Mouse (Mus musculus) forebrain, embryonic 12.5 days (tissue): ENCODE measurements around the gene Fam57b. TPM values are rescaled to one million over a fixed set of nuclear protein-coding genes. Genes with fewer than 3 reads are reported as not detected.
A peak's percentile ranks its signal among the peaks of the same experiment; 100 is the strongest.

Experiments
- ATAC-seq: fragments of 200-750 bp; cut with Nextera tagmentation; 2 replicates; pipeline ENCODE4 v1.8.0; 2017; ENCODE audit warnings: moderate TSS enrichment; ENCODE audit not compliant: low FRiP score
- H3K27ac ChIP-seq: fragments of 300-500 bp; sonication (generic); 2 replicates; pipeline ENCODE4 v1.5.1; 2016; ENCODE audit warnings: mild to moderate bottlenecking
- H3K27me3 ChIP-seq: fragments of 300-500 bp; sonication (generic); 2 replicates; pipeline ENCODE4 v1.6.1; 2016; ENCODE audit warnings: mild to moderate bottlenecking
- H3K36me3 ChIP-seq: fragments of 300-500 bp; sonication (generic); replicated peaks from 2 replicates; pipeline ENCODE4 v1.6.1; 2016; ENCODE audit warnings: mild to moderate bottlenecking
- H3K4me1 ChIP-seq: fragments of 300-500 bp; sonication (generic); 2 replicates; pipeline ENCODE4 v1.6.1; 2016
- H3K4me2 ChIP-seq: fragments of 300-500 bp; sonication (generic); 2 replicates; pipeline ENCODE4 v1.6.1; 2016; ENCODE audit warnings: mild to moderate bottlenecking, moderate library complexity
- H3K4me3 ChIP-seq: fragments of 300-500 bp; sonication (generic); replicated peaks from 2 replicates; pipeline ENCODE4 v1.5.1; 2016; ENCODE audit warnings: mild to moderate bottlenecking
- H3K9ac ChIP-seq: fragments of 300-500 bp; sonication (generic); 2 replicates; pipeline ENCODE4 v1.6.1; 2016; ENCODE audit warnings: mild to moderate bottlenecking
- H3K9me3 ChIP-seq: fragments of 300-500 bp; sonication (generic); 2 replicates; pipeline ENCODE4 v1.6.1; 2016
- WGBS: fragments of 180-500 bp; shearing (Covaris S2); methylation state at CpG from one replicate; pipeline ENCODE4 v1.1.7; 2016; 5-methylcytosine and 5-hydroxymethylcytosine counted together
- polyA plus RNA-seq: library from polyadenylated mRNA; unstranded; fragments of >200 nt; fragmentation: Nextera tagmentation; extraction: Ambion mirVana; gene quantifications from 2 replicates; pipeline ENCODE4 v1.2.1, GENCODE M21; 2016

Gene Fam57b
- polyA plus RNA-seq, 1 experiment from 2014 or later = 17.6 TPM

- peak overlapping the region; percentile 39 for H3K4me3 ChIP-seq
- H3K4me1 ChIP-seq = peaks cover 46% of the 10 kb centered on the region
- peak overlapping the region; percentile 53 for H3K9ac ChIP-seq
- no peaks in the 10 kb centered on the region for H3K9me3 ChIP-seq
- H3K27ac ChIP-seq = peak overlapping the region; percentile 79
- H3K4me2 ChIP-seq = peak overlapping the region; percentile 93
- WGBS = 2% methylated on average over 21 of the region's 21 CpGs
- H3K27me3 ChIP-seq = no peaks in the 10 kb centered on the region
- ATAC-seq = peak; percentile 72
- H3K36me3 ChIP-seq = peaks cover 17% of the 10 kb centered on the region
Measured at GRCm38 (mm10) chr7:126779983-126780970, 17.2 kb upstream of the Fam57b start.

GRCm38 (mm10) chr7:126780971-126781635 lies 16.4 kb upstream of the Fam57b start, which contains the start of gene Tbx6:
TSS of gene Tbx6 (plus strand) at chr7:126781483.
- peak; percentile 2; the same call in 1 of the 2 replicates for ATAC-seq
- WGBS = 8% methylated on average over 22 of the region's 22 CpGs
- Histone ChIP-seq H3K27ac (peak within 1 kb of the TSS; percentile 79), H3K4me3 (peak within 1 kb of the TSS; percentile 39), H3K36me3 (peaks cover 25% of the 10 kb centered on the region), H3K9ac (peak within 1 kb of the TSS; percentile 53), H3K27me3 (no peaks in the 10 kb centered on the region), H3K4me1 (peaks cover 41% of the 10 kb centered on the region), H3K9me3 (no peaks in the 10 kb centered on the region), H3K4me2 (peak within 1 kb of the TSS; percentile 93)

GRCm38 (mm10) chr7:126781661-126782370 lies 15.7 kb upstream of the Fam57b start:
- H3K36me3 ChIP-seq = peaks cover 32% of the 10 kb centered on the region
- H3K9ac ChIP-seq = peak overlapping the region; percentile 53; the same call in 1 of the 2 replicates
- peaks cover 36% of the 10 kb centered on the region for H3K4me1 ChIP-seq
- 0 out of 2 replicates have a peak overlapping the region, but pooled peaks have one; percentile 39 for H3K4me3 ChIP-seq
- WGBS = 48% methylated on average over 11 of the region's 11 CpGs
- no peaks in the 10 kb centered on the region for H3K9me3 ChIP-seq
- peak overlapping the region; percentile 93 for H3K4me2 ChIP-seq
- ATAC-seq = no peak
- H3K27me3 ChIP-seq = no peaks in the 10 kb centered on the region
- H3K27ac ChIP-seq = peak overlapping the region; percentile 6; the same call in 1 of the 2 replicates

GRCm38 (mm10) chr7:126782693-126783092 lies 14.8 kb upstream of the Fam57b start:
- ATAC-seq = no peak
- Histone ChIP-seq H3K4me3 (no peak overlapping the region), H3K4me1 (peaks cover 29% of the 10 kb centered on the region), H3K27me3 (no peaks in the 10 kb centered on the region), H3K27ac (no peak overlapping the region), H3K9me3 (no peaks in the 10 kb centered on the region), H3K36me3 (peaks cover 41% of the 10 kb centered on the region), H3K9ac (no peak overlapping the region), H3K4me2 (no peak overlapping the region)
- 88% methylated on average over 13 of the region's 13 CpGs for WGBS

GRCm38 (mm10) chr7:126784469-126784868 lies 13.0 kb upstream of the Fam57b start:
- Histone ChIP-seq H3K27me3 (no peaks in the 10 kb centered on the region), H3K4me3 (no peak overlapping the region), H3K4me2 (no peak overlapping the region), H3K9ac (no peak overlapping the region), H3K36me3 (peaks cover 59% of the 10 kb centered on the region), H3K4me1 (peaks cover 22% of the 10 kb centered on the region), H3K27ac (no peak overlapping the region), H3K9me3 (no peaks in the 10 kb centered on the region)
- ATAC-seq = no peak
- WGBS = 92% methylated on average over 7 of the region's 7 CpGs

GRCm38 (mm10) chr7:126785056-126785455 lies 12.4 kb upstream of the Fam57b start:
- H3K27ac ChIP-seq = no peak overlapping the region
- H3K36me3 ChIP-seq = peaks cover 65% of the 10 kb centered on the region
- H3K4me2 ChIP-seq = no peak overlapping the region
- 86% methylated on average over 4 of the region's 4 CpGs for WGBS
- no peaks in the 10 kb centered on the region for H3K9me3 ChIP-seq
- H3K9ac ChIP-seq = no peak overlapping the region
- H3K27me3 ChIP-seq = no peaks in the 10 kb centered on the region
- H3K4me1 ChIP-seq = peaks cover 18% of the 10 kb centered on the region
- no peak for ATAC-seq
- no peak overlapping the region for H3K4me3 ChIP-seq

GRCm38 (mm10) chr7:126786142-126786541 lies 11.3 kb upstream of the Fam57b start:
- H3K4me2 ChIP-seq = no peak overlapping the region
- no peak for ATAC-seq
- no peaks in the 10 kb centered on the region for H3K9me3 ChIP-seq
- H3K9ac ChIP-seq = no peak overlapping the region
- H3K27me3 ChIP-seq = no peaks in the 10 kb centered on the region
- H3K4me1 ChIP-seq = peaks cover 20% of the 10 kb centered on the region
- peaks cover 72% of the 10 kb centered on the region for H3K36me3 ChIP-seq
- no peak overlapping the region for H3K27ac ChIP-seq
- no peak overlapping the region for H3K4me3 ChIP-seq
- WGBS = 92% methylated on average over 14 of the region's 14 CpGs

- Histone ChIP-seq H3K27me3 (no peaks in the 10 kb centered on the region), H3K4me2 (no peak overlapping the region), H3K4me1 (peaks cover 22% of the 10 kb centered on the region), H3K9ac (no peak overlapping the region), H3K9me3 (no peaks in the 10 kb centered on the region), H3K36me3 (peaks cover 66% of the 10 kb centered on the region), H3K4me3 (no peak overlapping the region), H3K27ac (no peak overlapping the region)
- WGBS = 92% methylated on average over 4 of the region's 4 CpGs
- no peak for ATAC-seq
Measured at GRCm38 (mm10) chr7:126789141-126789540, 8.3 kb upstream of the Fam57b start.

GRCm38 (mm10) chr7:126791851-126792720 lies 5.4 kb upstream of the Fam57b start, which contains the start of gene Ppp4c:
TSS of gene Ppp4c (minus strand) at chr7:126792496.
- H3K9ac ChIP-seq = peak within 1 kb of the TSS; percentile 93
- H3K4me2 ChIP-seq = peak within 1 kb of the TSS; percentile 57
- H3K27ac ChIP-seq = peak within 1 kb of the TSS; percentile 96
- under 1% methylated on average over 73 of the region's 83 CpGs for WGBS
- peaks cover 64% of the 10 kb centered on the region for H3K36me3 ChIP-seq
- no peaks in the 10 kb centered on the region for H3K9me3 ChIP-seq
- peak; percentile 94 for ATAC-seq
- peaks cover 34% of the 10 kb centered on the region for H3K4me1 ChIP-seq
- H3K4me3 ChIP-seq = peak within 1 kb of the TSS; percentile 90
- H3K27me3 ChIP-seq = no peaks in the 10 kb centered on the region

GRCm38 (mm10) chr7:126792721-126793443 lies 4.6 kb upstream of the Fam57b start:
- Histone ChIP-seq H3K4me2 (peak overlapping the region; percentile 57), H3K9me3 (no peaks in the 10 kb centered on the region), H3K4me3 (peak overlapping the region; percentile 90), H3K27me3 (no peaks in the 10 kb centered on the region), H3K27ac (peak overlapping the region; percentile 96), H3K4me1 (peaks cover 42% of the 10 kb centered on the region), H3K36me3 (peaks cover 60% of the 10 kb centered on the region), H3K9ac (peak overlapping the region; percentile 93)
- 28% methylated on average over 11 of the region's 11 CpGs for WGBS
- peak; percentile 52 for ATAC-seq
